Mouse (Mus musculus) intestine, embryonic 15.5 days (tissue): Measurements from ENCODE around the gene Tnik. TPM values are rescaled to one million over a fixed set of nuclear protein-coding genes. Genes with fewer than 3 reads are reported as not detected.

Experiments
- ATAC-seq: fragments of 200-750 bp; cut with Nextera tagmentation; 2 replicates; pipeline ENCODE4 v1.8.0; 2017; ENCODE audit warnings: moderate TSS enrichment, moderate library complexity
- H3K27ac ChIP-seq: fragments of 300-500 bp; sonication (generic); 2 replicates; pipeline ENCODE4 v1.5.1; 2015; ENCODE audit warnings: mild to moderate bottlenecking, inconsistent platforms
- H3K27me3 ChIP-seq: fragments of 300-500 bp; sonication (generic); replicated peaks from 2 replicates; pipeline ENCODE4 v1.6.1; 2015; ENCODE audit warnings: inconsistent platforms
- H3K36me3 ChIP-seq: fragments of 300-500 bp; sonication (generic); 2 replicates; pipeline ENCODE4 v1.6.1; 2015; ENCODE audit warnings: inconsistent platforms
- H3K4me1 ChIP-seq: fragments of 300-500 bp; sonication (generic); replicated peaks from 2 replicates; pipeline ENCODE4 v1.6.1; 2015; ENCODE audit warnings: inconsistent platforms
- H3K4me2 ChIP-seq: fragments of 300-500 bp; sonication (generic); replicated peaks from 2 replicates; pipeline ENCODE4 v1.6.1; 2015; ENCODE audit warnings: mild to moderate bottlenecking, inconsistent platforms
- H3K4me3 ChIP-seq: fragments of 300-500 bp; sonication (generic); replicated peaks from 2 replicates; pipeline ENCODE4 v1.5.1; 2015; ENCODE audit warnings: inconsistent platforms
- H3K9ac ChIP-seq: fragments of 300-500 bp; sonication (generic); 2 replicates; pipeline ENCODE4 v1.6.1; 2015; ENCODE audit warnings: inconsistent platforms
- H3K9me3 ChIP-seq: fragments of 300-500 bp; sonication (generic); 2 replicates; pipeline ENCODE4 v1.6.1; 2016; ENCODE audit warnings: inconsistent platforms
- WGBS: fragments of 180-500 bp; shearing (Covaris S2); methylation state at CpG from one replicate; pipeline ENCODE4 v1.1.7; 2015; 5-methylcytosine and 5-hydroxymethylcytosine counted together
- polyA plus RNA-seq: library from polyadenylated mRNA; unstranded; fragments of >200 nt; fragmentation: Nextera tagmentation; extraction: Ambion mirVana; gene quantifications from 2 replicates; pipeline ENCODE4 v1.2.1, GENCODE M21; 2015

Tnik gene
- polyA plus RNA-seq, 1 experiment from 2014 or later: 12.3 TPM

DNA sequence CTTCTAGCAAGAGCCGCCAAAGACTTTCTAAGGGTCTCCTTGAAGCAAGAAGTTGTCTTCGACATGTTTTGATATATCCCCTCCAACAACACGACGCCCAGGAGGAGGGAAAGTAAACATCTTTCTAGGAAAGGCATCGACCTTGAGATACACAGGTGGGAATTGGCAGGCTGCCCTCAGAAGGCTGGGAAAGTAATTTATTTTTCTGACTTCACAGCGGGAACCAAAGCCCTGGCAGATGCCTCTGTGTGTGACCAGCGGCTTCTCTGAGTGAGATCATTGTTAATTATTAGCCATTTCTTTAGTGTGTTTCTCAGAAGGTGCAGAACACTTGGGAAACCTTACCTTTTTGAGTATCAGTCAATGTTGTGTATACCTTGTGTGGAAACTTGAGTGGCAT is 328.3 kb downstream of the Tnik start:
- no peak overlapping the region for H3K9ac ChIP-seq
- H3K36me3 ChIP-seq: no peaks in the 10 kb centered on the region
- peak; percentile 85 for ATAC-seq
- 28% methylated on average over 7 of the region's 7 CpGs for WGBS
- no peaks in the 10 kb centered on the region for H3K27me3 ChIP-seq
- no peak overlapping the region for H3K4me3 ChIP-seq
- H3K9me3 ChIP-seq: no peaks in the 10 kb centered on the region
- no peak overlapping the region for H3K27ac ChIP-seq
- H3K4me1 ChIP-seq: no peaks in the 10 kb centered on the region
- no peak overlapping the region for H3K4me2 ChIP-seq

DNA sequence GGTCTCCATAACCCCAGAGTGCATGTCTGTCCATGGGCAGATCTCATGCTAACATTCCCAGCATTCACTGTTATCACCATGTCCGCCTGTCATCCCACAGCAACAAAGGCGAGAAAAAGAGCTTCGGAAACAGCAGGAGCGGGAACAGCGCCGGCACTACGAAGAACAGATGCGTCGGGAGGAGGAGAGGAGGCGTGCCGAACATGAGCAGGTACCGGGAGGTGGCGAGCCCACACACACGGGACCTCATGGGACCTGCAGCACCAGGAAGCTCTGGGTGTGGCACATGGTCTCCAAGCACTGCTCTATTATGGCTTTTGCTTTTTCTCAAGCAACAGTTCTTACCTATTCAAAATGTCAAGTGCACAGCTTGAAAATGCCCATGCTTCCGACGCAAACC is 330.9 kb downstream of the Tnik start:
- Histone ChIP-seq H3K4me1 (no peaks in the 10 kb centered on the region), H3K9me3 (no peaks in the 10 kb centered on the region), H3K4me3 (no peak overlapping the region), H3K4me2 (no peak overlapping the region), H3K9ac (no peak overlapping the region), H3K36me3 (0 out of 2 replicates have a peak, but pooled peaks cover 3% of the 10 kb centered on the region), H3K27ac (no peak overlapping the region), H3K27me3 (no peaks in the 10 kb centered on the region)
- 91% methylated on average over 16 of the region's 16 CpGs for WGBS
- ATAC-seq: no peak

DNA sequence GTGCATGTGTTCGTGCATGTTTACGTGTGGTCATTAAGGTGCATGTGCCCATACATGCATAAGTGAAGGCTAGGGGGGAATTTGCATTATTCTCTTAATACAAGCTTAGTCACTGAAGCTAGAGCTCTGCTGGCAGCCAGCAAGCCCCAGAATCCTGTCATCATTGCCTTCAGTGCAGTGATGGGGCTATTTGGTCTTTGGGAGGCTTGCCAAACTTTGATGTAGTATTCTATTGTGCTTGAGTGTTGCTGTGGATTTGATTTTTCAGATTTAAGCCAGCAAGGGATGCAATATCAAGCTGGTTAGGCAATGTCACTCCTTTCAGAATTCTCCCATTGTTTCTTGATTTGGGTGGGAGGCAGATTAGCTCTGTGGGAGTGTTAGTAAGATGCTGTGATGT is 336.5 kb downstream of the Tnik start:
- H3K4me1 ChIP-seq: no peaks in the 10 kb centered on the region
- H3K9ac ChIP-seq: no peak overlapping the region
- no peaks in the 10 kb centered on the region for H3K27me3 ChIP-seq
- no peak for ATAC-seq
- H3K9me3 ChIP-seq: no peaks in the 10 kb centered on the region
- H3K4me3 ChIP-seq: no peak overlapping the region
- H3K36me3 ChIP-seq: 0 out of 2 replicates have a peak, but pooled peaks cover 3% of the 10 kb centered on the region
- no peak overlapping the region for H3K4me2 ChIP-seq
- H3K27ac ChIP-seq: no peak overlapping the region
- 94% methylated on average over 2 of the region's 2 CpGs for WGBS

DNA sequence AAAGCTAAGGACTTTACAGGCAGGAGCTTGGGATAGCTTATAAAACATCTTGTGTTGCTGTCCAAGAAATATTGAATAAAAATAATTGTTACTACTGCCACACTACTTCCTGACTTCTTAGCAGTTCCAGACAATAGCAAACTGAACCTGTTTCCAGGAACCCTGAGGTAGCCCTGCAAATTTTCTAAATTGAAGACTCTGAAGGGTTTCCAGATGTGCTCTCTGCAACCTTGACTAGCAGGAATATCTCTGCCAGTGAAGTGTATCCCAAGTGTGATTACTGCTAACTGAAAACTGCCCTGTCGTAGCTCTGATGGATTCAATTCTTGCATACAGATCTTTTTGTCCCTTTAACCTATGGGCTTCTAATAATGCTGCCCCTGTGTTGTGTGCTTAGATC is 343.7 kb downstream of the Tnik start:
- Histone ChIP-seq H3K4me1 (no peaks in the 10 kb centered on the region), H3K36me3 (no peaks in the 10 kb centered on the region), H3K9ac (no peak overlapping the region), H3K27ac (no peak overlapping the region), H3K4me3 (no peak overlapping the region), H3K9me3 (no peaks in the 10 kb centered on the region), H3K4me2 (no peak overlapping the region), H3K27me3 (no peaks in the 10 kb centered on the region)
- no peak for ATAC-seq
- 55% methylated on average over 1 of the region's 1 CpGs for WGBS

DNA sequence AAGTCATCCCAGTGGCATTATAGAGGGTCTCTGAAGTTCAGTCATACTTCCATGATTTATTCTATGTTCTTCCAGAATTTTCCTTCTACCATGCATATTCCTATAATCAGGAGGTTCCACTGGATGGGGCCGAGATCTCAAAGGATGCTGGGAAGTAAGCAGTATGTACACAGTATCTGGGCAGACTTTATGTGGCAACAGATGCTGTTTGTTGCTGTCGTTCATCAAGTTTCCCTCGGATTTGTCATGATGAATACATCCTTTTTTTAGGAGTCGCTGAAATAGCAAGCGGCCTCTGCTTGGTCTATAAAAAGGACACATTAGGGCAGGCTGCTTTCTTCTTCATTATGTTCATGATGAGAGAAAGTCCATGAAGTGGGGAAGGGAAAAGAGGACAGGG is 349.3 kb downstream of the Tnik start:
- H3K27me3 ChIP-seq: no peaks in the 10 kb centered on the region
- WGBS: 81% methylated on average over 5 of the region's 5 CpGs
- ATAC-seq: no peak

DNA sequence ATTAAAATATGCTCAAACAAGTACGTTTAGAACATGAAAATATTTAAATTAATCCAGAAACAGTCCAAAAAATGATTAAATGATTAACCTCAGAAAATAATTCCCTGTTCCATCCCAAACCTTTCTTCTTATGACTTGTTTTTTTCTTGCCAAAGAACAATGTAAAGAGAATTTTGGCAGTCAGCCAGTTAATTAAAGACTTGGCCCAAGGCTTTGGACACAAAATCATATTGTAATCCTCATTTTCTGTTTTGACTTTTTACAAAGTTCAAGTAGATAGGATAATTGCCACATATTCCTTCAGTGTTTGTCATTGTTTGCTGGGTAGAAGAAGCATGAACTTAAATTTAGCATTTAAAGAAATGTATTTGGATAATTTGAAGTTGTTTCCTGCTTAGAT is 353.4 kb downstream of the Tnik start:
- Histone ChIP-seq H3K27me3 (no peaks in the 10 kb centered on the region), H3K4me1 (no peaks in the 10 kb centered on the region), H3K9me3 (no peaks in the 10 kb centered on the region), H3K9ac (no peak overlapping the region), H3K4me3 (no peak overlapping the region), H3K4me2 (no peak overlapping the region), H3K27ac (no peak overlapping the region), H3K36me3 (no peaks in the 10 kb centered on the region)
- no peak for ATAC-seq
- 49% methylated on average over 1 of the region's 1 CpGs for WGBS

More for the DNA sequence above, 349.3 kb downstream of the Tnik start:
- Histone ChIP-seq H3K4me3 (no peak overlapping the region), H3K9me3 (no peaks in the 10 kb centered on the region), H3K27ac (no peak overlapping the region), H3K4me2 (no peak overlapping the region), H3K9ac (no peak overlapping the region), H3K4me1 (no peaks in the 10 kb centered on the region), H3K36me3 (no peaks in the 10 kb centered on the region)

DNA sequence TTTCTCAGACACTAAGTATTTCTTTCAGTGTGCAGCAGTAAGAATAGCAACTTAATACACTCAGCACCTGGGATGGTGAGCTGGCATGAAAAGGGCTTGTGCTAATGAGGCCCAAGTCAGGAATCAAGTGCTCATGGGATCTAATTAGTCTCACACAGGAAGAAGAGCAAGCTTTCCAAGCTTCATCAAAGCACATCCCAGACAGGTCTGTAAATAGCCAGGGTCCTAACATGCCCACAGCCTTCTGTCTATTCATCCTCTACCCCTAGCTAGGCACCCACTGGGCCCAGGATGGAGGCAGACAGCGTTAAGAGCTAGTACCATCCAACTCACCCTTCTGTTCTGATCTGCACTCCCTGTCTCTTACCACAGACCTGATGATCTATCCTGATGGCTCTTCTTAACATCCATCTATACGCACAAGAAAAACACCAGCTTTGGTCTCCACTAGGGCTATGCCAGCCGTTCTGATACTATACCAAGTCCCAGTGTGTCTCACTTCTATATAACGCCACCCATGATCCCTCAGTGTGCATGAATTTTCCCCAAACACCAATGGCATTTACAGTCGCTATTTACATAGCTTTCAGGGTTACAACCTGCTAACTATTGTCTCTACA is 354.1 kb downstream of the Tnik start:
- H3K9me3 ChIP-seq: no peaks in the 10 kb centered on the region
- no peak overlapping the region for H3K4me3 ChIP-seq
- no peaks in the 10 kb centered on the region for H3K4me1 ChIP-seq
- no peaks in the 10 kb centered on the region for H3K36me3 ChIP-seq
- no peaks in the 10 kb centered on the region for H3K27me3 ChIP-seq
- H3K27ac ChIP-seq: no peak overlapping the region
- H3K4me2 ChIP-seq: no peak overlapping the region
- 88% methylated on average over 5 of the region's 5 CpGs for WGBS
- H3K9ac ChIP-seq: no peak overlapping the region
- no peak for ATAC-seq

DNA sequence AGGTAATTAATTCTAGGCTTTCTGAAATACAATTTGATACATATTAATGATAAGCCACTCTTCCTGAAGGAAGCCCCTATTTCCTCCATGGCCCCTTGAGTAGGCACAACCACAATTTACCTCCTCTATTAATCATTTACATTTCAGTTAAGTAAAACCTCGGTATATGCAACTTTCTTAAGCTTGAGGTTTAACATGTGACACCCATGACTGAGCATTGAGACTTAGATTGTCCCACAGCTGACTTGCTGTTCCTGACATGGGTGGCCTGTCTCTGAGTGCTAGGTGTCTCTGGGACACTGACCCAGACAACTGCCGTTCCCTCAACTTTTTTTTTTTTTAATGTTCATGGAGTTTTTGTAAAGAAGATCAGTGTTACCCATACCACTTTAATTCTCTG is 358.8 kb downstream of the Tnik start:
- Histone ChIP-seq H3K4me3 (no peak overlapping the region), H3K36me3 (no peaks in the 10 kb centered on the region), H3K27me3 (no peaks in the 10 kb centered on the region), H3K27ac (no peak overlapping the region), H3K4me2 (no peak overlapping the region), H3K4me1 (no peaks in the 10 kb centered on the region), H3K9ac (no peak overlapping the region), H3K9me3 (no peaks in the 10 kb centered on the region)
- no peak for ATAC-seq
- whole genome bisulfite sequencing: 70% methylated on average over 2 of the region's 2 CpGs

DNA sequence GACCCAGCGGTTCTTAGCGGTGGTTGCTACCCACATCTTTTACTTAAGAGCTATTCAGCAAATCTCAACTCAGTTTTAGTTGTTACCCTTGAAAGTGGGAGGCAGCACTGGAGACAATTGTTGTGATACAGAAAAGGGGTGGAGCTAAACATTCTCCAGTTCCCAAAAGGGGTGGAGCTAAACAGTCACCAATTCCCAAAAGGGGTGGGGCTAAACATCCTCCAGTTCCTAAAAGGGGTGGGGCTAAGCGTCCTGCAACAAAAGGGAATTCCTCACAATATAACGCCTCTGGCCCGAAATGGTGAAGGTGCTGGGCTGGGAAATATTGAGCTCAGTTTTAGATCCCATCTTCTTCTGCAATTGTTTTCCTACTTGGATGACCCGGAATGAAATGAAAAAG is 363.8 kb downstream of the Tnik start:
- Histone ChIP-seq H3K27ac (no peak overlapping the region), H3K36me3 (no peaks in the 10 kb centered on the region)

DNA sequence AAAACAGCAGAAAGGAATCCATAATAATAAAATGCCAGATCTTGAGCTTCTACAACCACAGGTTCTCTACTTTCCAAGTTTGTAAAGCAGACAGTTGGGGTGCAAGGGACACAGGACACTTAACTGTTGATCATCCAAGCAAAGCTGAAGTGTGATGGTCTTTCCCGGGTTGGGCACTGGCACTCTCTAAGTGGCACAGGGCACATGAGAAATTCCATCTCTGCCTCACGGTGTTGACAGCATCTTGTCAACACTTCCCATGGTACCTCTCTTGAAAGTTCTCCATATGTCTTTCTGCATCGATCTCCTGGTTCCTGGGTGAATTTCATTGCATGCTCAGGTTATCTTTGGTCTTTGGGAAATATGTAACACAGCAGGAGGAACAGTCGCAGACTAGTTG is 373.8 kb downstream of the Tnik start:
- 89% methylated on average over 4 of the region's 4 CpGs for WGBS
- H3K9me3 ChIP-seq: no peaks in the 10 kb centered on the region
- no peaks in the 10 kb centered on the region for H3K27me3 ChIP-seq
- no peak overlapping the region for H3K9ac ChIP-seq
- no peaks in the 10 kb centered on the region for H3K4me1 ChIP-seq
- no peak overlapping the region for H3K4me3 ChIP-seq
- no peak overlapping the region for H3K4me2 ChIP-seq
- H3K36me3 ChIP-seq: no peaks in the 10 kb centered on the region
- H3K27ac ChIP-seq: no peak overlapping the region
- ATAC-seq: no peak

More for the DNA sequence above, 363.8 kb downstream of the Tnik start:
- ATAC-seq: no peak
- Histone ChIP-seq H3K4me2 (no peak overlapping the region), H3K27me3 (no peaks in the 10 kb centered on the region), H3K9me3 (no peaks in the 10 kb centered on the region), H3K4me1 (no peaks in the 10 kb centered on the region), H3K4me3 (no peak overlapping the region), H3K9ac (no peak overlapping the region)
- WGBS: 93% methylated on average over 6 of the region's 6 CpGs

DNA sequence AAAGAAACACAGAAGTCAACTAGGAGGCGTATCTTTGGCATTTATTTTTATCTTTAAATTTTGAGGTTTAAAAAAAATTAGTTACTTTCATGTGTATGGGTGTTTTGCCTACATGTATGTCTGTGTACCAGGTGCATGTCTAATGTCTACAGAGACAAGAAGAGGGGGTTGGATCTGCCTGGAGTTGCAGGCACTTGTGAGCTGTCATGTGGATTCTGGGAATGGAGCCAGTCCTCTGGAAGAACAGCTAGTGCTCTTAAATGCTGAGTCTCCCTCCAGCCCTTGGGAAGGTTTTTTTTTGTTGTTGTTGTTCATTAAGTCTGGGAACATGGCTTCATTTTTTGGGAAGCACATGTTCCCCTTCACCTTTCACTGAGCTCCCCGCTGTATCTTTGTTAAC is 375.9 kb downstream of the Tnik start:
- WGBS: 81% methylated on average over 2 of the region's 2 CpGs

DNA sequence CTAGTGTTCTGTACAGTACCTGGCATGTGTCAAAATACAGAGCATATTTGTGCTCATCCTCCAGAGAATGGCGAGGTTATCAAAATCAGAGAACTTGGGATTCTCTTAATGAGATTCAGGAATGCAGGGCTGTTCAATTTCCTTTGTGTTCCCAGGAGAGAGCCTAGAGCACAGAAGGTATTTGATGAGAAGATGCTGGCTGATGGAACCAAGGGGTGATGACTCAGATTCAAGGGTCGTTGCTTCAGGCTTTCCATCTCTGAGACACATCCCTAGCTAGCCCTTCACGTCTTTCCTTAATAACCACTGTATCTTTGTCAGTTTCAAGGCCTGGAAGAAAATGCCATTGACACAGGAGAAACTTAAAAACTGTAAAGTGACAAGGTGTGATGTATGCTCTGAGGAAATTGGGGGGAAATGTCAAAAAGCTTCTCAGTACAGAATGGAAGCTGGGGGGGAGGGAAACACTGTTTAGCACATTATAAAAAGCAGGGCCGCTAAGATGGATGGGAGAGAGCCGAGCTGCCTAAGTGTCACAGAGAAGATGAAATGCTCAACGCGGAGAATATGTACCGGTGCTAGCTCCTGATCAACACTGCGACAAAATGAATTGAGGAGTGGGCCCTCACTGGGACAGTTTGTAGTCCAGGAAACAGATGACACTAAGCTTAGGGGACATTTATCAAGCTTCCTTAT is 380.4 kb downstream of the Tnik start:
- no peaks in the 10 kb centered on the region for H3K36me3 ChIP-seq
- H3K27me3 ChIP-seq: no peaks in the 10 kb centered on the region
- no peak overlapping the region for H3K4me2 ChIP-seq
- H3K27ac ChIP-seq: no peak overlapping the region
- no peaks in the 10 kb centered on the region for H3K4me1 ChIP-seq
- H3K4me3 ChIP-seq: no peak overlapping the region
- no peak for ATAC-seq
- no peaks in the 10 kb centered on the region for H3K9me3 ChIP-seq
- no peak overlapping the region for H3K9ac ChIP-seq
- 71% methylated on average over 9 of the region's 9 CpGs for WGBS

More for the DNA sequence above, 375.9 kb downstream of the Tnik start:
- Histone ChIP-seq H3K27ac (no peak overlapping the region), H3K4me3 (no peak overlapping the region), H3K27me3 (no peaks in the 10 kb centered on the region), H3K36me3 (no peaks in the 10 kb centered on the region), H3K9me3 (no peaks in the 10 kb centered on the region), H3K9ac (no peak overlapping the region), H3K4me2 (no peak overlapping the region), H3K4me1 (no peaks in the 10 kb centered on the region)
- no peak for ATAC-seq

DNA sequence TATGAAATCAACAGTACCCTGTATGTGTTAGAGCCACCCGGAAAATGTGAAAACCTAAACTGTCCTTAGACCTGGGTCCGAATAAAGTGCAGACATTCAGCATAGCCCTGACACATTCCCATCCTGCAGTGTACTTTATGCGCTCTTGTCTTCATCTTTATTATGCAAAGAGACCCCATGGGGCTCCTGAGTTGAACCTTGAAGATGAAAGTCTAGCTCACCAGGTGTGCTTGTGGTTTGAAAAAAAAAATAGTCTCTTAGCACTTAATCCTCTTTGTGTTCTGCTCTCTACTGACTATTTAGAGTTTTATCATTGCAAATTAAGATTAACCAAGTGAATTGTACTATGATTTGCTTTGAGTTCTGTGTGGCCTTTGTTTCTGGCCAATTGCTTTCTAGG is 389.6 kb downstream of the Tnik start:
- 80% methylated on average over 3 of the region's 3 CpGs for WGBS
- no peak overlapping the region for H3K9ac ChIP-seq

More for the DNA sequence above, 389.6 kb downstream of the Tnik start:
- no peak overlapping the region for H3K4me3 ChIP-seq
- H3K9me3 ChIP-seq: no peaks in the 10 kb centered on the region
- H3K27ac ChIP-seq: no peak overlapping the region
- no peaks in the 10 kb centered on the region for H3K4me1 ChIP-seq
- no peak for ATAC-seq
- H3K27me3 ChIP-seq: no peaks in the 10 kb centered on the region
- no peak overlapping the region for H3K4me2 ChIP-seq
- H3K36me3 ChIP-seq: no peaks in the 10 kb centered on the region
